ENCODE assay signal across 20 mouse cellular contexts in the genomic region with DNA sequence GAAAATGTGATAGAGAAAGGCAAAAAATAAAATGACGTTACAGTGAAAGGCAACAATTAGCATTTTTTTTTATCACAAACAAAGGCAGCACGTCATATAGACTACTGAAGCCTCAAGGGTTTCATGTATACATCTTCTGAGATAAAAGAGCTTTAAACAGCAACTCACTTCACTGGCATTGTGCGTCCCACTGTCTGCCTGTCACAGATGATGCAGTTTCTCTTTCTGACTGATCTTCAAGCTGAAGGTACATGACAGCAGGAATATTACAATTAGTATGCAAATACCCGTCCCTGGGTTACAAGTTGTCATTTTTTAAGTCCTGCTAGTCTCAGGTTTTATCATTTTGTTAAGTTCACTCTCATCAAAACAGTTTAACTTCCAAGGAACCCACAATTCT. TPM values are rescaled to one million over a fixed set of nuclear protein-coding genes. Genes with fewer than 3 reads are reported as not detected.
"Had no signal": no experiment of that assay in that cellular context is flagged by ENCODE, and none has a peak within 500 bp of the region (broad histone marks: within the 10 kb centered on the region; RNA-seq: fewer than 3 reads in every experiment).

No protein-coding gene starts in this region.

- H3K4me1 ChIP-seq: limb, embryonic 15.5 days; liver, embryonic 12.5 days; midbrain, embryonic 12.5 days; neural tube, embryonic 13.5 days had no signal

- H3K27me3 ChIP-seq: limb, embryonic 15.5 days; liver, embryonic 12.5 days; midbrain, embryonic 12.5 days; neural tube, embryonic 13.5 days had no signal

- ATAC-seq: liver, embryonic 12.5 days had no signal

- H3K9ac ChIP-seq: limb, embryonic 15.5 days; liver, embryonic 12.5 days; midbrain, embryonic 12.5 days; neural tube, embryonic 13.5 days had no signal

- H3K27ac ChIP-seq: kidney, postnatal 0 days; limb, embryonic 15.5 days; liver, embryonic 12.5 days; midbrain, embryonic 12.5 days; neural tube, embryonic 13.5 days; stomach, postnatal 0 days had no signal

- DNase-seq: kidney, adult 11 months; kidney, adult 9 months; kidney, postnatal 36 days; layer of hippocampus, adult 9-11 months; layer of hippocampus, postnatal 36 days; right cerebral cortex, adult 18-20 months; thymus, postnatal 4 days had no signal

- H3K9me3 ChIP-seq: limb, embryonic 15.5 days; liver, embryonic 12.5 days; midbrain, embryonic 12.5 days; neural tube, embryonic 13.5 days had no signal

- H3K4me3 ChIP-seq: limb, embryonic 15.5 days; liver, embryonic 12.5 days; midbrain, embryonic 12.5 days; neural tube, embryonic 13.5 days had no signal

- H3K4me2 ChIP-seq: limb, embryonic 15.5 days; liver, embryonic 12.5 days; midbrain, embryonic 12.5 days; neural tube, embryonic 13.5 days had no signal

- H3K36me3 ChIP-seq: limb, embryonic 15.5 days; liver, embryonic 12.5 days; midbrain, embryonic 12.5 days; neural tube, embryonic 13.5 days had no signal

RNA-seq across cellular contexts. Expression of a gene that starts 22.3 kb away (rescaled TPM):
- total RNA-seq: layer of hippocampus, adult 18-20 months; layer of hippocampus, postnatal 36 days; left cerebral cortex, adult 8-10 months; left cerebral cortex, postnatal 25 days; megakaryocyte, adult 5-6 weeks had no signal
- polyA plus RNA-seq: kidney, postnatal 0 days; limb, embryonic 11.5 days; limb, embryonic 15.5 days; liver, embryonic 12.5 days; liver, embryonic 16.5 days; lung, postnatal 0 days; midbrain, embryonic 12.5 days; neural tube, embryonic 13.5 days; stomach, postnatal 0 days had no signal
